Mouse (Mus musculus) heart, postnatal 0 days (tissue): ENCODE results near the gene Casd1. TPM values are rescaled to one million over a fixed set of nuclear protein-coding genes. Genes with fewer than 3 reads are reported as not detected.

Experiments
- ATAC-seq: fragments of 200-750 bp; cut with Nextera tagmentation; 2 replicates; pipeline ENCODE4 v1.8.0; 2017; ENCODE audit warnings: low read depth, moderate number of reproducible peaks, moderate library complexity; ENCODE audit not compliant: insufficient read depth
- DNase-seq: peaks from one replicate; pipeline ENCODE4 v3.0.0-alpha.2; 2016; ENCODE audit warnings: low spot score
- H3K27ac ChIP-seq: fragments of 300-500 bp; sonication (generic); 2 replicates; pipeline ENCODE4 v1.5.1; 2014; ENCODE audit warnings: low read depth, mild to moderate bottlenecking
- H3K27me3 ChIP-seq: fragments of 300-500 bp; sonication (generic); 2 replicates; pipeline ENCODE4 v1.6.1; 2014; ENCODE audit warnings: low read length, mixed read lengths; ENCODE audit not compliant: control insufficient read depth, insufficient read depth
- H3K36me3 ChIP-seq: fragments of 300-500 bp; sonication (generic); replicated peaks from 2 replicates; pipeline ENCODE4 v1.6.1; 2014; ENCODE audit warnings: low read length, mixed read lengths; ENCODE audit not compliant: control insufficient read depth, insufficient read depth
- H3K4me1 ChIP-seq: fragments of 300-500 bp; sonication (generic); 2 replicates; pipeline ENCODE4 v1.6.1; 2014; ENCODE audit warnings: antibody characterized with exemption; ENCODE audit not compliant: control insufficient read depth, insufficient read depth
- H3K4me2 ChIP-seq: fragments of 300-500 bp; sonication (generic); 2 replicates; pipeline ENCODE4 v1.6.1; 2014; ENCODE audit warnings: low read depth, mild to moderate bottlenecking, low read length, moderate library complexity
- H3K4me3 ChIP-seq: fragments of 300-500 bp; sonication (generic); 2 replicates; pipeline ENCODE4 v1.5.1; 2014; ENCODE audit warnings: low read depth, low read length
- H3K9ac ChIP-seq: fragments of 300-500 bp; sonication (generic); replicated peaks from 2 replicates; pipeline ENCODE4 v1.6.1; 2014; ENCODE audit warnings: low read depth, low read length, mixed read lengths
- H3K9me3 ChIP-seq: fragments of 300-500 bp; sonication (generic); replicated peaks from 2 replicates; pipeline ENCODE4 v1.6.1; 2016; ENCODE audit warnings: low read length; ENCODE audit not compliant: control insufficient read depth
- CTCF ChIP-seq: IDR thresholded peaks from 2 replicates; pipeline ENCODE4 v1.5.1; 2016; ENCODE audit warnings: antibody characterized with exemption, control low read depth, low read depth
- EP300 ChIP-seq: IDR thresholded peaks from 2 replicates; pipeline ENCODE4 v1.6.1; 2016; ENCODE audit warnings: antibody characterized with exemption, low read depth
- WGBS: fragments of 180-500 bp; shearing (Covaris S2); extraction: QIAGEN DNeasy Blood & Tissue Kit; methylation state at CpG from one replicate; pipeline ENCODE4 v1.1.7; 2014; 5-methylcytosine and 5-hydroxymethylcytosine counted together
- polyA plus RNA-seq: library from polyadenylated mRNA; unstranded; fragments of >200 nt; fragmentation: Nextera tagmentation; extraction: Ambion mirVana; gene quantifications from 2 replicates; pipeline ENCODE4 v1.2.1, GENCODE M21; 2015
- total RNA-seq: library from RNA; depleted of rRNA; stranded (reverse); fragments of >200 nt; gene quantifications from 2 replicates; pipeline ENCODE4 v1.2.3, GENCODE M21; 2014; ENCODE audit warnings: low replicate concordance

Gene Casd1
- total and polyA plus RNA-seq, 2 experiments from 2014 or later: 17.9 to 44.6 TPM

- no peak overlapping the region for H3K27ac ChIP-seq
- WGBS: 47% methylated on average over 2 of the region's 2 CpGs
- H3K4me3 ChIP-seq: no peak overlapping the region
- no peak for DNase-seq
- no peak overlapping the region for H3K9ac ChIP-seq
- TF ChIP-seq EP300 (no peak), CTCF (no peak)
- H3K9me3 ChIP-seq: no peaks in the 10 kb centered on the region
- H3K4me1 ChIP-seq: no peaks in the 10 kb centered on the region
- no peak overlapping the region for H3K4me2 ChIP-seq
- no peaks in the 10 kb centered on the region for H3K27me3 ChIP-seq
- no peaks in the 10 kb centered on the region for H3K36me3 ChIP-seq
- ATAC-seq: no peak
Observed at GRCm38 (mm10) chr6:4663516-4663915, 62.9 kb downstream of the Casd1 start.

- Histone ChIP-seq H3K4me2 (no peak overlapping the region), H3K4me1 (no peaks in the 10 kb centered on the region), H3K36me3 (no peaks in the 10 kb centered on the region), H3K27me3 (no peaks in the 10 kb centered on the region), H3K4me3 (no peak overlapping the region), H3K27ac (no peak overlapping the region), H3K9ac (no peak overlapping the region), H3K9me3 (no peaks in the 10 kb centered on the region)
- 40% methylated on average over 2 of the region's 2 CpGs for WGBS
- no peak for DNase-seq
- TF ChIP-seq EP300 (no peak), CTCF (no peak)
- no peak for ATAC-seq
Observed at GRCm38 (mm10) chr6:4664313-4664712, 63.7 kb downstream of the Casd1 start.

- no peak for DNase-seq
- Histone ChIP-seq H3K27me3 (no peaks in the 10 kb centered on the region), H3K27ac (no peak overlapping the region)
Observed at GRCm38 (mm10) chr6:4665154-4665553, 64.5 kb downstream of the Casd1 start.

GRCm38 (mm10) chr6:4677356-4677761, 76.7 kb downstream of the Casd1 start:
- WGBS: 97% methylated on average over 1 of the region's 1 CpGs
- no peaks in the 10 kb centered on the region for H3K27me3 ChIP-seq
- no peak overlapping the region for H3K4me3 ChIP-seq
- no peak for ATAC-seq
- no peak for TF ChIP-seq EP300
- no peak for TF ChIP-seq CTCF
- DNase-seq: no peak
- peaks cover 9% of the 10 kb centered on the region; the same call in 1 of the 2 replicates for H3K36me3 ChIP-seq
- H3K4me2 ChIP-seq: no peak overlapping the region
- H3K27ac ChIP-seq: no peak overlapping the region
- H3K9me3 ChIP-seq: no peaks in the 10 kb centered on the region
- no peaks in the 10 kb centered on the region for H3K4me1 ChIP-seq
- H3K9ac ChIP-seq: no peak overlapping the region

More at GRCm38 (mm10) chr6:4665154-4665553, 64.5 kb downstream of the Casd1 start:
- Histone ChIP-seq H3K4me1 (no peaks in the 10 kb centered on the region), H3K36me3 (no peaks in the 10 kb centered on the region), H3K4me3 (no peak overlapping the region), H3K4me2 (no peak overlapping the region), H3K9ac (no peak overlapping the region), H3K9me3 (no peaks in the 10 kb centered on the region)
- 85% methylated on average over 6 of the region's 6 CpGs for WGBS
- no peak for TF ChIP-seq EP300
- TF ChIP-seq CTCF: no peak
- no peak for ATAC-seq

GRCm38 (mm10) chr6:4679981-4680380, 79.3 kb downstream of the Casd1 start:
- DNase-seq: no peak
- no peak for TF ChIP-seq CTCF
- no peak for TF ChIP-seq EP300
- Histone ChIP-seq H3K4me3 (no peak overlapping the region), H3K9me3 (no peaks in the 10 kb centered on the region), H3K27me3 (no peaks in the 10 kb centered on the region), H3K9ac (no peak overlapping the region), H3K4me1 (no peaks in the 10 kb centered on the region), H3K4me2 (no peak overlapping the region), H3K27ac (no peak overlapping the region), H3K36me3 (peaks cover 9% of the 10 kb centered on the region; the same call in 1 of the 2 replicates)
- no peak for ATAC-seq
- WGBS: 90% methylated on average over 1 of the region's 1 CpGs

GRCm38 (mm10) chr6:4680576-4680975, 79.9 kb downstream of the Casd1 start:
- no peaks in the 10 kb centered on the region for H3K27me3 ChIP-seq
- no peak for ATAC-seq
- no peak overlapping the region for H3K9ac ChIP-seq
- no peak for DNase-seq
- H3K4me2 ChIP-seq: no peak overlapping the region
- WGBS: 89% methylated on average over 4 of the region's 4 CpGs
- H3K27ac ChIP-seq: no peak overlapping the region
- no peaks in the 10 kb centered on the region for H3K4me1 ChIP-seq
- no peaks in the 10 kb centered on the region for H3K9me3 ChIP-seq
- no peak for TF ChIP-seq EP300
- no peak for TF ChIP-seq CTCF
- peaks cover 9% of the 10 kb centered on the region; the same call in 1 of the 2 replicates for H3K36me3 ChIP-seq
- no peak overlapping the region for H3K4me3 ChIP-seq
